Mouse (Mus musculus): Measurements from ENCODE around the gene Usp39.

DNA sequence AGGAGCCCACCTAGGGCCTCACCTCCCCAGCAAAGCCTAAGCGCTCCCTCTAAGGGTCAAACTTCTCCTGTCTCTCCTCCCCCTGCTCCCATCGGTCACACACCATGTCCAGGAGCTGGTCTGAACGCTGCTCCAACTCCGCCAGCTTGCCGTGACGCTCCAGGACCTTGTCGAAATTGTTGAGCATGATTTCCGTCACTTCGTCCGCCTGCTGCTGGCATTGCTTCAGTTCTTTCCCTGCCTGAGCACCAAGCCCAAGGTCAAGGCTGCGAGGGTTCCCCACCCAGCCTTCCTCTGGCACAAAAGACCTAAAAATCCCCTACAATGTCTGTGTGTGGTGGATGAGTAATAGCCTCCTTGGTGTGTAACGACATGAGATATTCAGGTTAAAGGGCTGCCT, 25.1 kb upstream of the Usp39 start:
- no peak for TF ChIP-seq POLR2A (IDR thresholded peaks at IDR 0.05; ENCODE audit: borderline replicate concordance, low read depth, low read length)
- TF ChIP-seq CTCF (IDR thresholded peaks at IDR 0.05; ENCODE audit: low read depth, low read length): no peak
